Mouse (Mus musculus) myocyte (in vitro differentiated cells): Measurements from ENCODE around the gene Trim75.

ENCODE experiments used
- CEBPB ChIP-seq: IDR thresholded peaks from 2 replicates; pipeline ENCODE4 v1.6.1; 2011; ENCODE audit warnings: mild to moderate bottlenecking, moderate library complexity; ENCODE audit not compliant: poor library complexity, insufficient read depth, severe bottlenecking
- E2F4 ChIP-seq: IDR thresholded peaks from one replicate; pipeline ENCODE4 v1.6.1; 2011; ENCODE audit warnings: mild to moderate bottlenecking, control low read depth, moderate library complexity; ENCODE audit not compliant: insufficient read depth
- MAX ChIP-seq: IDR thresholded peaks from one replicate; pipeline ENCODE4 v1.6.1; 2011; ENCODE audit warnings: low read depth, mild to moderate bottlenecking, control low read depth
- MYOD1 ChIP-seq, 3 experiments: IDR thresholded peaks; one replicate each; pipeline ENCODE4 v1.6.1; 2011; ENCODE audit warnings: control low read depth in 2 of 3, low read depth in 2 of 3, mild to moderate bottlenecking in 2 of 3, moderate library complexity in 1 of 3; ENCODE audit not compliant: insufficient read length in 2 of 3, control insufficient read depth in 1 of 3
- MYOG ChIP-seq, 3 experiments: IDR thresholded peaks; one replicate each; pipeline ENCODE4 v1.6.1; 2011; ENCODE audit warnings: control low read depth in 2 of 3, low read depth in 2 of 3, mild to moderate bottlenecking in 2 of 3; ENCODE audit not compliant: insufficient read length in 2 of 3, control insufficient read depth in 1 of 3, insufficient read depth in 1 of 3
- POLR2A ChIP-seq: IDR thresholded peaks from one replicate; pipeline ENCODE4 v1.6.1; 2011; ENCODE audit warnings: low read depth, mild to moderate bottlenecking, control low read depth, moderate library complexity; ENCODE audit not compliant: insufficient read length
- POLR2AphosphoS2 ChIP-seq: IDR thresholded peaks from one replicate; pipeline ENCODE4 v1.6.1; 2011; ENCODE audit warnings: low read depth, control low read depth; ENCODE audit not compliant: insufficient read length
- REST ChIP-seq: IDR thresholded peaks from one replicate; pipeline ENCODE4 v1.6.1; 2011; ENCODE audit warnings: mild to moderate bottlenecking, control low read depth, moderate library complexity; ENCODE audit not compliant: insufficient read depth, insufficient read length
- SRF ChIP-seq: IDR thresholded peaks from one replicate; pipeline ENCODE4 v1.6.1; 2011; ENCODE audit warnings: low read depth; ENCODE audit not compliant: control insufficient read depth, insufficient read length
- TCF12 ChIP-seq: IDR thresholded peaks from one replicate; pipeline ENCODE4 v1.6.1; 2011; ENCODE audit warnings: mild to moderate bottlenecking, control low read depth; ENCODE audit not compliant: poor library complexity, insufficient read depth, severe bottlenecking
- TCF3 ChIP-seq: IDR thresholded peaks from one replicate; pipeline ENCODE4 v1.6.1; 2011; ENCODE audit warnings: low read depth, control low read depth; ENCODE audit not compliant: insufficient read length
- USF1 ChIP-seq: IDR thresholded peaks from one replicate; pipeline ENCODE4 v1.6.1; 2011; ENCODE audit warnings: low read depth, mild to moderate bottlenecking, control low read depth, moderate library complexity

DNA sequence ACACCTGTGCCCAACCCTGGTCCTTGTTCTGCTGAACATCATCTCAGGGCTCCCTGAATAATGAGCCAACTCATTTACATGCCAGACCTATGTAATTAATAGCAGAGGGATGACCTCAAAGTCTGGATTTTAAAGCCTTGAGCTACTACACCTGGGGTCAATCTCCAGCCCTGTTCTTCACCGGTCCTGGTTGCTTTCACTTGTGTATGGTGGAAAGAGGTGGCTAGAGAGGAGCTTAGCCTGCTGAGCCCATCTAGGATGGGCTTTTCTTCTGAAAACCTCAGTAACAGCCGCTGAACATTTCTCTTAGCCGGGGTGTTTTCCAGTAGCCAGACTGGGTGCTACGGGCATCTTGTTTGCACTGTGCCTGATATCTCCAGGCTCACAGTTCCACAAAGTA, at the start of gene Trim75:
- TF ChIP-seq MAX (no peak), USF1 (no peak), MYOD1 (IDR thresholded peaks at IDR 0.05; ENCODE audit: control insufficient read depth in 1 of 3, insufficient read length in 2 of 3, low read depth in 2 of 3) (no peak), SRF (no peak), POLR2A (no peak), E2F4 (no peak), MYOG (IDR thresholded peaks at IDR 0.05; ENCODE audit: control insufficient read depth in 1 of 3, insufficient read depth in 1 of 3, insufficient read length in 2 of 3, low read depth in 2 of 3) (no peak), POLR2AphosphoS2 (no peak), REST (no peak), TCF12 (no peak), CEBPB (no peak), TCF3 (no peak)
